In the genomic region with DNA sequence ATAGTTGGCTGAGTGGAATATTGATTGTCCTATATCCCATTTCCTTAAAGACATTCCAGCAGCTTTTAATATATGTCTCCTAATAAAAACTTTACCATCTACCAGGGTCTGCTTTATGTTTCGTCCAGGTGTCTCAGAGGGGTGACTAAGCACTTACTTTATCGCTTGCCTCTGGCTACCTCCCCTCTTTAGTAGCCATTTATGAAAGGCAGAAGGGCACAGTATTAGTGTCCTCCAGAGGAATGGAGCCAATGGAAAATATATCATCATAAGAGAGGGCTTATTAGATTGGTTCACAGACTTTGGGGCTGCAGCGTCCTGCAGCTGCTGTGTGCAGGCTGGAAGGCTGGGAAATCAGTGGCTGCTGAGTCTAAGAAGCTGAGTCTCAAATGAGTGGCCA, we compare ENCODE assay signal across 17 mouse cellular contexts.
DNase-seq lines count a peak whose midpoint lies in the region; ATAC-seq lines count a peak whose summit lies in the region.
"Had no signal": no experiment of that assay in that cellular context is flagged by ENCODE, and none has a peak within 500 bp of the region (broad histone marks: within the 10 kb centered on the region; RNA-seq: fewer than 3 reads in every experiment).

No protein-coding gene starts in this region.

- 0 out of 2 replicates have a peak, but pooled peaks cover 2% of the 10 kb centered on the region for H3K4me1 ChIP-seq in forebrain, embryonic 11.5 days (replicated peaks; ENCODE audit: control insufficient read depth, insufficient read depth, low read length)
- no peaks in the 10 kb centered on the region for H3K4me1 ChIP-seq in forebrain, embryonic 16.5 days (replicated peaks; ENCODE audit: control insufficient read depth, insufficient read depth, low read length)
- H3K4me1 ChIP-seq in limb, embryonic 11.5 days (ENCODE audit: control insufficient read depth, insufficient read depth, low read length), result 0 out of 2 replicates have a peak, but pooled peaks cover 3% of the 10 kb centered on the region
- peaks cover 19% of the 10 kb centered on the region; the same call in 1 of the 2 replicates for H3K4me1 ChIP-seq in limb, embryonic 10.5 days
- H3K4me1 ChIP-seq in hindbrain, embryonic 14.5 days (replicated peaks; ENCODE audit: control insufficient read depth, insufficient read depth, low read length), result 0 out of 2 replicates have a peak, but pooled peaks cover 4% of the 10 kb centered on the region
- peaks cover 5% of the 10 kb centered on the region for H3K4me1 ChIP-seq in neural tube, embryonic 13.5 days (replicated peaks)
- H3K4me1 ChIP-seq: heart, embryonic 12.5 days; intestine, embryonic 15.5 days had no signal

- H3K9ac ChIP-seq in forebrain, embryonic 11.5 days (ENCODE audit: low read length), result no peak overlapping the region
- no peak overlapping the region for H3K9ac ChIP-seq in forebrain, embryonic 16.5 days (replicated peaks; ENCODE audit: low read depth, low read length)
- H3K9ac ChIP-seq in limb, embryonic 11.5 days (ENCODE audit: low read length), result no peak overlapping the region
- no peak overlapping the region for H3K9ac ChIP-seq in hindbrain, embryonic 14.5 days
- H3K9ac ChIP-seq in neural tube, embryonic 13.5 days, result no peak overlapping the region
- H3K9ac ChIP-seq: heart, embryonic 12.5 days; intestine, embryonic 15.5 days had no signal

- no peak for DNase-seq in forebrain, embryonic 11.5 days (ENCODE audit: low spot score)
- DNase-seq in limb, embryonic 11.5 days (ENCODE audit: low spot score), result peak; percentile 30
- no peak for DNase-seq in limb, embryonic 10.5 days (ENCODE audit: low spot score)
- no peak for DNase-seq in hindbrain, embryonic 14.5 days (ENCODE audit: low spot score)
- no peak for DNase-seq in lung, postnatal 36 days
- DNase-seq in cerebellum, adult 8-10 months, result no peak
- DNase-seq: cerebellum, postnatal 25 days; lung, adult 18-20 months; thymus, adult 2 months had no signal

- 59% methylated on average over 3 of the region's 3 CpGs for WGBS in forebrain, embryonic 11.5 days
- 49% methylated on average over 3 of the region's 3 CpGs for WGBS in forebrain, embryonic 16.5 days
- 41% methylated on average over 3 of the region's 3 CpGs for WGBS in limb, embryonic 11.5 days
- WGBS in limb, embryonic 10.5 days, result 71% methylated on average over 3 of the region's 3 CpGs
- WGBS in hindbrain, embryonic 14.5 days, result 69% methylated on average over 3 of the region's 3 CpGs
- WGBS in neural tube, embryonic 13.5 days, result 49% methylated on average over 3 of the region's 3 CpGs

- H3K36me3 ChIP-seq in forebrain, embryonic 11.5 days (ENCODE audit: control insufficient read depth, insufficient read depth, low read length), result no peaks in the 10 kb centered on the region
- H3K36me3 ChIP-seq in forebrain, embryonic 16.5 days (ENCODE audit: control insufficient read depth, insufficient read depth), result no peaks in the 10 kb centered on the region
- H3K36me3 ChIP-seq in limb, embryonic 11.5 days (ENCODE audit: control insufficient read depth, insufficient read depth, low read length), result no peaks in the 10 kb centered on the region
- no peaks in the 10 kb centered on the region for H3K36me3 ChIP-seq in limb, embryonic 10.5 days
- no peaks in the 10 kb centered on the region for H3K36me3 ChIP-seq in hindbrain, embryonic 14.5 days (replicated peaks; ENCODE audit: control insufficient read depth, insufficient read depth)
- H3K36me3 ChIP-seq in neural tube, embryonic 13.5 days, result no peaks in the 10 kb centered on the region
- H3K36me3 ChIP-seq: G1E; heart, embryonic 12.5 days; intestine, embryonic 15.5 days had no signal

- H3K27me3 ChIP-seq in forebrain, embryonic 11.5 days (ENCODE audit: control insufficient read depth, insufficient read depth, low read length), result no peaks in the 10 kb centered on the region
- H3K27me3 ChIP-seq in forebrain, embryonic 16.5 days (replicated peaks; ENCODE audit: control insufficient read depth, insufficient read depth, low read length), result no peaks in the 10 kb centered on the region
- H3K27me3 ChIP-seq in limb, embryonic 11.5 days (ENCODE audit: control insufficient read depth, insufficient read depth, low read length), result no peaks in the 10 kb centered on the region
- no peaks in the 10 kb centered on the region for H3K27me3 ChIP-seq in limb, embryonic 10.5 days (ENCODE audit: low read depth, poor library complexity, severe bottlenecking)
- no peaks in the 10 kb centered on the region for H3K27me3 ChIP-seq in hindbrain, embryonic 14.5 days (ENCODE audit: control insufficient read depth, insufficient read depth, low read length)
- H3K27me3 ChIP-seq in neural tube, embryonic 13.5 days, result no peaks in the 10 kb centered on the region
- H3K27me3 ChIP-seq: heart, embryonic 12.5 days; intestine, embryonic 15.5 days had no signal

- no peak overlapping the region for H3K4me3 ChIP-seq in forebrain, embryonic 11.5 days (ENCODE audit: low read depth, low read length)
- no peak overlapping the region for H3K4me3 ChIP-seq in forebrain, embryonic 16.5 days (replicated peaks; ENCODE audit: low read length)
- no peak overlapping the region for H3K4me3 ChIP-seq in limb, embryonic 11.5 days (ENCODE audit: low read depth, low read length)
- H3K4me3 ChIP-seq in limb, embryonic 10.5 days, result no peak overlapping the region
- no peak overlapping the region for H3K4me3 ChIP-seq in hindbrain, embryonic 14.5 days (replicated peaks; ENCODE audit: low read length)
- H3K4me3 ChIP-seq in neural tube, embryonic 13.5 days, result no peak overlapping the region
- H3K4me3 ChIP-seq: heart, embryonic 12.5 days; intestine, embryonic 15.5 days had no signal

- H3K4me2 ChIP-seq in forebrain, embryonic 11.5 days (ENCODE audit: low read depth, low read length, severe bottlenecking), result no peak overlapping the region
- H3K4me2 ChIP-seq in forebrain, embryonic 16.5 days (ENCODE audit: low read length), result no peak overlapping the region
- no peak overlapping the region for H3K4me2 ChIP-seq in limb, embryonic 11.5 days (ENCODE audit: low read depth, severe bottlenecking)
- H3K4me2 ChIP-seq in hindbrain, embryonic 14.5 days (replicated peaks), result no peak overlapping the region
- H3K4me2 ChIP-seq in neural tube, embryonic 13.5 days, result no peak overlapping the region
- H3K4me2 ChIP-seq: heart, embryonic 12.5 days; intestine, embryonic 15.5 days had no signal

- peak; percentile 45 for ATAC-seq in forebrain, embryonic 11.5 days (replicated peaks; ENCODE audit: low FRiP score)
- no peak for ATAC-seq in forebrain, embryonic 16.5 days
- ATAC-seq in limb, embryonic 11.5 days (ENCODE audit: insufficient number of reproducible peaks, low FRiP score, low TSS enrichment, low read depth), result peak; percentile 88
- ATAC-seq in hindbrain, embryonic 14.5 days (ENCODE audit: low FRiP score), result peak; percentile 48; the same call in 1 of the 2 replicates
- peak; percentile 92 for ATAC-seq in neural tube, embryonic 13.5 days (ENCODE audit: low read depth)
- ATAC-seq: CD4-positive, CD25-positive, alpha-beta regulatory T cell, adult 4 months; intestine, embryonic 15.5 days had no signal

- H3K9me3 ChIP-seq in forebrain, embryonic 11.5 days (ENCODE audit: control insufficient read depth, low read length), result no peaks in the 10 kb centered on the region
- H3K9me3 ChIP-seq in forebrain, embryonic 16.5 days (ENCODE audit: control insufficient read depth, low read length), result no peaks in the 10 kb centered on the region
- no peaks in the 10 kb centered on the region for H3K9me3 ChIP-seq in limb, embryonic 11.5 days (ENCODE audit: control insufficient read depth, low read length)
- H3K9me3 ChIP-seq in limb, embryonic 10.5 days (replicated peaks), result no peaks in the 10 kb centered on the region
- H3K9me3 ChIP-seq in hindbrain, embryonic 14.5 days (ENCODE audit: control insufficient read depth, low read length), result peaks cover 3% of the 10 kb centered on the region; the same call in 1 of the 2 replicates
- 0 out of 2 replicates have a peak, but pooled peaks cover 4% of the 10 kb centered on the region for H3K9me3 ChIP-seq in neural tube, embryonic 13.5 days
- H3K9me3 ChIP-seq: G1E; heart, embryonic 12.5 days; intestine, embryonic 15.5 days had no signal

- no peak overlapping the region for H3K27ac ChIP-seq in forebrain, embryonic 11.5 days (ENCODE audit: low read depth, low read length)
- H3K27ac ChIP-seq in forebrain, embryonic 16.5 days (ENCODE audit: low read length), result no peak overlapping the region
- H3K27ac ChIP-seq in limb, embryonic 11.5 days (replicated peaks; ENCODE audit: low read depth, low read length), result no peak overlapping the region
- no peak overlapping the region for H3K27ac ChIP-seq in limb, embryonic 10.5 days
- H3K27ac ChIP-seq in hindbrain, embryonic 14.5 days, result no peak overlapping the region
- H3K27ac ChIP-seq in neural tube, embryonic 13.5 days (replicated peaks), result 0 out of 2 replicates have a peak overlapping the region, but pooled peaks have one; percentile 39
- H3K27ac ChIP-seq: intestine, embryonic 15.5 days; kidney, postnatal 0 days; macrophage had no signal
